Mouse (Mus musculus): ENCODE measurements around the gene 0610012G03Rik. TPM values are rescaled to one million over a fixed set of nuclear protein-coding genes. Genes with fewer than 3 reads are reported as not detected.

Gene 0610012G03Rik
- polyA plus RNA-seq, 1 experiment: 75.0 TPM

Other genes starting within 250 kb of the 0610012G03Rik start
- 0.48 and 0.62 TPM in 2 replicates for gene Meltf, start 69.7 kb downstream of the 0610012G03Rik start, polyA plus RNA-seq (2012; rRNA removed)
- 8.8 and 11.6 TPM in 2 replicates for gene Pigz, start 14.6 kb downstream of the 0610012G03Rik start, polyA plus RNA-seq (2012; rRNA removed)
- gene Ncbp2, start within 50 bp of the 0610012G03Rik start, polyA plus RNA-seq (2012; rRNA removed): 80.2 and 105 TPM in 2 replicates
- 20.6 and 20.7 TPM in 2 replicates for gene Senp5, start 54.8 kb upstream of the 0610012G03Rik start, polyA plus RNA-seq (2012; rRNA removed)
- gene Pak2, start 130.8 kb upstream of the 0610012G03Rik start, polyA plus RNA-seq (2012; rRNA removed): 17.4 and 18.7 TPM in 2 replicates
- 29.8 and 30.9 TPM in 2 replicates for gene Pigx, start 151.2 kb upstream of the 0610012G03Rik start, polyA plus RNA-seq (2012; rRNA removed)
- gene Cep19, start 151.3 kb upstream of the 0610012G03Rik start, polyA plus RNA-seq (2012; rRNA removed): 54.8 and 63.1 TPM in 2 replicates
- gene Nrros, start 217.1 kb upstream of the 0610012G03Rik start, polyA plus RNA-seq (2012; rRNA removed): 5.7 and 6.9 TPM in 2 replicates
- not detected in 2 replicates for gene Bex6, start 231.3 kb upstream of the 0610012G03Rik start, polyA plus RNA-seq (2012; rRNA removed)

Measured in frontal cortex, adult 2 months (tissue).